Mouse (Mus musculus): ENCODE measurements around the gene Utp6.
"Not testable (repeated sequence)": the region's sequence is repeated elsewhere in the genome, so short reads cannot be mapped to it uniquely, and the experiment has no call there.

The Utp6 gene

GRCm38 (mm10) chr11:79962125-79962876, at the start of gene Utp6:
Gene Utp6 (minus strand): TSS chr11:79962390.
- peak; percentile 94 to 99 for DNase-seq (ENCODE audit: low spot score in 2 of 2)

- DNase-seq (ENCODE audit: low spot score in 2 of 2), result no peak
These were observed 32.2 kb upstream of the Utp6 start for GRCm38 (mm10) chr11:79994271-79994988.

GRCm38 (mm10) chr11:79993356-79994270, 31.4 kb upstream of the Utp6 start:
- no peak for DNase-seq (ENCODE audit: low spot score in 2 of 2)

- peak; percentile 96 for DNase-seq (ENCODE audit: low spot score in 2 of 2)
These were observed 30.6 kb upstream of the Utp6 start, which contains the start of gene Suz12 for GRCm38 (mm10) chr11:79992592-79993355. Gene Suz12 (plus strand): TSS chr11:79993106.

- no peak for DNase-seq (ENCODE audit: low spot score in 2 of 2)
These were observed 29.9 kb upstream of the Utp6 start for GRCm38 (mm10) chr11:79992035-79992591.

GRCm38 (mm10) chr11:79991600-79991999, 29.4 kb upstream of the Utp6 start:
- no peak for DNase-seq (ENCODE audit: low spot score in 2 of 2)

GRCm38 (mm10) chr11:79990120-79990519, 27.9 kb upstream of the Utp6 start:
- DNase-seq (ENCODE audit: low spot score in 2 of 2), result no peak

- DNase-seq (ENCODE audit: low spot score in 2 of 2), result no peak
These were observed 25.7 kb upstream of the Utp6 start for GRCm38 (mm10) chr11:79987896-79988295.

GRCm38 (mm10) chr11:79986886-79987285, 24.7 kb upstream of the Utp6 start:
- no peak for DNase-seq (ENCODE audit: low spot score in 2 of 2)

GRCm38 (mm10) chr11:79977747-79978146, 15.6 kb upstream of the Utp6 start:
- DNase-seq (ENCODE audit: low spot score in 2 of 2), result not testable (repeated sequence)

- DNase-seq (ENCODE audit: low spot score in 2 of 2), result not testable (repeated sequence)
These were observed 14.9 kb upstream of the Utp6 start for GRCm38 (mm10) chr11:79977061-79977460.

GRCm38 (mm10) chr11:79976645-79977044, 14.5 kb upstream of the Utp6 start:
- DNase-seq (ENCODE audit: low spot score in 2 of 2), result not testable (repeated sequence)

GRCm38 (mm10) chr11:79976222-79976621, 14.0 kb upstream of the Utp6 start:
- DNase-seq (ENCODE audit: low spot score in 2 of 2), result no peak

GRCm38 (mm10) chr11:79975377-79975776, 13.2 kb upstream of the Utp6 start:
- no peak for DNase-seq (ENCODE audit: low spot score in 2 of 2)

- no peak for DNase-seq (ENCODE audit: low spot score in 2 of 2)
These were observed 11.7 kb upstream of the Utp6 start for GRCm38 (mm10) chr11:79973626-79974476.

GRCm38 (mm10) chr11:79973133-79973532, 10.9 kb upstream of the Utp6 start:
- no peak for DNase-seq (ENCODE audit: low spot score in 2 of 2)

- no peak for DNase-seq (ENCODE audit: low spot score in 2 of 2)
These were observed 5.6 kb upstream of the Utp6 start for GRCm38 (mm10) chr11:79967752-79968151.

GRCm38 (mm10) chr11:79965896-79966295, 3.7 kb upstream of the Utp6 start:
- DNase-seq (ENCODE audit: low spot score in 2 of 2), result no peak

- no peak for DNase-seq (ENCODE audit: low spot score in 2 of 2)
These were observed 1.2 kb upstream of the Utp6 start for GRCm38 (mm10) chr11:79963212-79963974.

Measured in urinary bladder, postnatal 4 days (tissue).